Mouse (Mus musculus): ENCODE measurements around the gene Eif4a1. TPM values are rescaled to one million over a fixed set of nuclear protein-coding genes. Genes with fewer than 3 reads are reported as not detected.

Eif4a1 gene
- 100 to 1,000 TPM; 570 to 577 TPM for total RNA-seq (2023)

DNA sequence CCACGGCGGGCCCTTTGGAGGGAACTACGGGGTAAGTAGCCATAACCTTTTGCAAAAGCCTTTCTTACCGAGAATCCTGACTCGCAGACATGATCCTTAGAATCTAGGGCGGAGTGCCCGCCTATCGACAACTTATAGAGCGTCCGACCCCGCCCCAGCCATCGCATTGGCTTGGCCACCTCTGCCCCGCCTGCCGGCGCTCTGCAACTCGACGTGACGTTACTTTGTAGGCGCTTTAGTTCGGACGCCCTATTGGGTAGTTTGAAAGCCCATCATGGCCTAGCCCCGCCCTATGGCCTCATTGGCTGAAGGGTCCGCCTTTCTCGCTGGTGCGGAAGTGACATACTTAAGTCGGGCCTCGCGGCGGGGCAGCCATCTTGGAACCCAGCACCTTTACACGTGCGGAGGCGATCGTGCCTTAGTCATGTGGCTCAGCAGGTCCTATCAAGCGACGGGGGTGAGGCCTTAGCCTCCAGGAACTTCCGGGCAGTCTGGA lies at the start of gene Eif4a1:
TSS of gene Eif4a1 (minus strand) at position 213 of the 496 bp plus-strand sequence.

GRCm38 (mm10) chr11:69695361-69696181 lies 23.3 kb upstream of the Eif4a1 start, which contains the start of the genes Tnfsf12 and Tnfsfm13:
Gene Tnfsf12, minus strand, starts transcription at chr11:69695849.
Gene Tnfsfm13, minus strand, starts transcription at chr11:69696098.

DNA sequence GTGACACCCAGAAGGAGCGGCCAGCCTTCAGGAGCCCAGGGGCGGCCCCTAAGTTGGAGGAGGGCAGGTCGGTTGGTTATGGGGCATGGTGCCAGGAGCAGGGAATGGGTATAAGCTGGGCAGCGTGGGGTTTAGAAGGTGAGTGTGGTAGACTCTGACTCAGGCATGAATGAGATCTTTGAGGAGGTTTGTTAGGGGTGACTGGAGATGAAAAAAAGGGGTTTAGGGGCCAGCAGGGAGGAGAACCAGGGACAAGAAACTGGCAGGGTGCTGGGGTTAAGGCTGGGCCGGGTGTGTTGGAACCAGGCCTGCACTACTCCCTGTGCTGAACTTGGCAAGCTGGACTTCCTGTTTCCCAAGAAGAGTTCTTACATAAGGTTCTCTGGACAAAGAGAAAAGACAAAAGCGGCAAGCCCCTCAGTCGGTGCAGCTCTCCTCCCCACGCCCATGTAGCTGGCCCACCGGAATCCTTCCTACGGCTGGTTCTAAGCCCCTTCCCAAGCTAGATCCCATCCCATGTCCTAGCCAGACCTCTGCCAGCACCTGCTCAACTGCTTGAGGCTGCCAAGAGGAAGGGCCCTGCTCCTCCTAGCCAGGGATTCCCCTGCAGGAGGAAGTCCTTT lies 13.4 kb upstream of the Eif4a1 start, which contains the start of gene Tnfsf13:
TSS of gene Tnfsf13 (minus strand) at position 259 of the 623 bp plus-strand sequence.

DNA sequence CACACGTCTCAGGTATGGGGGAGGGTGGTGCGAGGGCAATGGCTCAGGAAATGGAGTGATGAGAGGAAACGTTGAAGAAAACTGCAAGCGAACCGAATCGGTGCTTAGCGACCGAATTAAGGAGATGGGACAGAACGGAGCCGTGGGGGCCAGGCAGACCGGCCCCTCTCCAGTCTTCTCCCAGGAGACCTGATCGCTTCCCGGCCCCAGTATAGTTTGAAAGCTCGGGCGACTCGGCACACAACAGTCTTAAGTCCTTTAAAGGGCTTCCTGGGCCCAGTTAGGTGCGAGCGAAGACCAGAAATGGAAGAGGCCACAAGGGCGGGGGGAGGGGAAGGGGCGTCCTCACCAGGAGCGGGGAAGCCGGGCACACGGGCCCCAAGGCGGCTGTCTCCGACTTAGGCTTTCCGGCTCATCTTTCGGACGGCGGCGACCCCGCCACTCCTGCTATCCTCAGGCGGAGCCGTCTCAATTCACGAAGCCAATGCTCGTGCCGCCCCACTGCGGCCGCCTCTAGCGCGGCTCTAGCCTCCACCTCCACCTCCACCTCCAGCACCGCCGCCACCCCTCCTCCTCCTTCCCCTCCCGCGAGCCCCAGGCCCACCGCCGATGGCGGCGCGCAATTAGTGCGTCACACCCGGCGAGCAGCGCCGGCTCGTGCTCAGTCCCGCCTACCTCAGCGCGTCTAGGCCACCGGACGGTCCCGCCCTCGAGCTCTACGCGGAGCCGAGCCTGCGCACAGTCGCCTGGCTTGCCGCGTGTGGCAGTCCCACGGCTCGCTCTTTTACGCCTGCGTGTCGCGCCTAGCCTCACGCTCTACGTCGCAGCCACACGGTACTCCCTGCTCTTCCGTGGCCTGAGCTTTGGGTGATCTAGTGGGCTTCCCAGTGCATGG lies 9.3 kb upstream of the Eif4a1 start, which contains the start of gene Senp3:
TSS of gene Senp3 (minus strand) at position 771 of the 895 bp plus-strand sequence.

DNA sequence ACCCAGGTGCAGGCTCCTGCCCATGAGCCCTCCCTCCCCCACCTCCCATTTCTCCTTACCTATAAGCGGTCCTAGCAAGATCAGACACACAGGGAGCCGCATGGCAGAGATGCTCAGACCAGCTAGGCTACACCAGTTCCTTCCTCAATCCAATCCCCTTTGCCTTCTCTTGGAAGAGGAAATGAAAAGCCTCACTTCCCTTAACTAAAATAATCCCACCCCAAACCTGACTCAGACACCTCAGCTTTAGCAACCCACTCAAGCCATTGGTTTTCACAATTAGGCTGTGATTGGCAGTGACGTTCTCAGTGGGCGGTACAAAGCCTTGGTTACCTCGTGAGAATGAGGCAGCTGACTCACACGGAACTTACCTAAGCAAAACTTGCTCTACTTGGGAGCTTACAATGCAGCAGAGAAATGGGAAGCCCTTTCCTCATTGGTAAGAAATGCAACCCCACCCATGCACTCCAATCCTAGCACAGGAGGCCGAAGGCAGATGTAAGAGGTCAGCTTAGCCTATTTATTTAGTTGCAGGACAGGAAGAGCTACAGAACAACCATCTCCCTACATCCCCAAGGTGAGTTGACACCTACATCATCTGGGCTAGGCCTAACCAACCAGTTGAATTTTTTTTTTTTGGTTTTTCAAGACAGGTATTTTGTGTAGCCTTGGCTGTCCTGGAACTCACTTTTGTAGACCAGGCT lies 6.1 kb downstream of the Eif4a1 start, which contains the start of gene Cd68:
TSS of gene Cd68 (minus strand) at position 193 of the 704 bp plus-strand sequence.

GRCm38 (mm10) chr11:69662213-69662966 lies 9.8 kb downstream of the Eif4a1 start, which contains the start of gene Mpdu1:
Gene Mpdu1, minus strand, starts transcription at chr11:69662642.

GRCm38 (mm10) chr11:69655264-69656064 lies 16.8 kb downstream of the Eif4a1 start, which contains the start of gene Sox15:
Gene Sox15, plus strand, starts transcription at chr11:69655314.

GRCm38 (mm10) chr11:69632284-69633089 lies 39.7 kb downstream of the Eif4a1 start, which contains the start of gene Fxr2:
Gene Fxr2, plus strand, starts transcription at chr11:69632990.

GRCm38 (mm10) chr11:69621571-69622268 lies 50.5 kb downstream of the Eif4a1 start, which contains the start of gene Sat2:
Gene Sat2, plus strand, starts transcription at chr11:69622024.

DNA sequence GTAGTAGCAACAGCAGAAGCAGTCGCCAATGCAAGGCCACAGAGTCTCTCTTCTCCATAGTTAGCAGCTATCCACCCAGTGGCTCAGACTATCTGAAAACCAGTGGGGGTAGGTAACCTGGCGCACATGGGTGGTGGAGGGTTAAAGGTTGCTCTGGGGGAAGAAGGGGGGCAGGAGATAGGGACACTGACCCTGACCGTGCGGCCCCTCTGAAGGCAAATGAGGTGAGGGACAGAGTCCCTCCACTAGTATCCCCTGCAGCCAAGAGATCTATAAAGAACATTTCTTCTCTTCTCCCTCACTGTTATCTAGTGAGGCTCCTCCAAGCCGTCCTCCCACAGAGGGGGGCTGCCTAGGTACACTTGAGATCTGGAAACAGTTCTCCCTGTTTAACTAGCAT lies 54.4 kb downstream of the Eif4a1 start, which contains the start of gene Shbg:
TSS of gene Shbg (minus strand) at position 101 of the 400 bp plus-strand sequence.

Other genes starting within 250 kb of the Eif4a1 start
- 1 to 10 TPM; 2.6 to 6.5 TPM for gene Dnah2, start 123.3 kb downstream of the Eif4a1 start, total RNA-seq (2023)
- under 1 TPM in 1 of 2 experiments, not detected in 1; 0.24 TPM for gene Efnb3, start 112.2 kb downstream of the Eif4a1 start, total RNA-seq (2023)
- gene Wrap53, start 92.2 kb downstream of the Eif4a1 start, total RNA-seq (2023) = 10 to 100 TPM in 1 of 2 experiments, 1 to 10 TPM in 1; 9.1 to 11.8 TPM
- gene Trp53, start 92.1 kb downstream of the Eif4a1 start, total RNA-seq (2023) = 10 to 100 TPM; 52.9 to 58.1 TPM
- gene Atp1b2, start 66.5 kb downstream of the Eif4a1 start, total RNA-seq (2023) = 1 to 10 TPM in 1 of 2 experiments, under 1 TPM in 1; 0.90 to 4.0 TPM
- not detected for gene Shbg, start 54.5 kb downstream of the Eif4a1 start, total RNA-seq (2023)
- not detected for gene Sat2, start 50.4 kb downstream of the Eif4a1 start, total RNA-seq (2023)
- gene Fxr2, start 39.4 kb downstream of the Eif4a1 start, total RNA-seq (2023) = 10 to 100 TPM; 39.1 to 51.4 TPM
- under 1 TPM in 1 of 2 experiments, not detected in 1; 0.62 TPM for gene Sox15, start 17.1 kb downstream of the Eif4a1 start, total RNA-seq (2023)
- 10 to 100 TPM; 54.1 to 58.1 TPM for gene Mpdu1, start 9.8 kb downstream of the Eif4a1 start, total RNA-seq (2023)
- 100 to 1,000 TPM; 111 to 170 TPM for gene Cd68, start 6.3 kb downstream of the Eif4a1 start, total RNA-seq (2023)
- 10 to 100 TPM; 66.6 to 83.8 TPM for gene Senp3, start 9.7 kb upstream of the Eif4a1 start, total RNA-seq (2023)
- gene Tnfsf13, start 13.4 kb upstream of the Eif4a1 start, total RNA-seq (2023) = 10 to 100 TPM; 12.1 to 17.1 TPM
- gene Tnfsf12, start 23.4 kb upstream of the Eif4a1 start, total RNA-seq (2023) = 10 to 100 TPM in 1 of 2 experiments, 1 to 10 TPM in 1; 6.9 to 12.4 TPM
- gene Tnfsfm13, start 23.7 kb upstream of the Eif4a1 start, total RNA-seq (2023) = 1 to 10 TPM; 4.5 to 7.2 TPM
- 10 to 100 TPM; 81.5 to 86.5 TPM for gene Polr2a, start 86.2 kb upstream of the Eif4a1 start, total RNA-seq (2023)
- gene Slc35g3, start 89.5 kb upstream of the Eif4a1 start, total RNA-seq (2023) = not detected
- gene Zbtb4, start 93.5 kb upstream of the Eif4a1 start, total RNA-seq (2023) = 1 to 10 TPM; 2.8 to 2.9 TPM
- 1 to 10 TPM in 1 of 2 experiments, under 1 TPM in 1; 0.86 to 1.8 TPM for gene Chrnb1, start 123.5 kb upstream of the Eif4a1 start, total RNA-seq (2023)
- gene Fgf11, start 129.4 kb upstream of the Eif4a1 start, total RNA-seq (2023) = under 1 TPM in 1 of 2 experiments, not detected in 1; 0.11 TPM
- not detected for gene Tmem102, start 133.2 kb upstream of the Eif4a1 start, total RNA-seq (2023)
- not detected for gene Gm39566, start 142.9 kb upstream of the Eif4a1 start, total RNA-seq (2023)
- gene Spem2, start 146.0 kb upstream of the Eif4a1 start, total RNA-seq (2023) = not detected
- not detected for gene Spem1, start 149.8 kb upstream of the Eif4a1 start, total RNA-seq (2023)
- 1 to 10 TPM; 1.5 to 1.8 TPM for gene Nlgn2, start 165.4 kb upstream of the Eif4a1 start, total RNA-seq (2023)
- gene Tmem256, start 166.1 kb upstream of the Eif4a1 start, total RNA-seq (2023) = 100 to 1,000 TPM in 1 of 2 experiments, 10 to 100 TPM in 1; 99.9 to 101 TPM
- gene Plscr3, start 174.0 kb upstream of the Eif4a1 start, total RNA-seq (2023) = 10 to 100 TPM; 34.4 to 38.0 TPM
- gene Tnk1, start 186.3 kb upstream of the Eif4a1 start, total RNA-seq (2023) = not detected
- gene Tmem95, start 205.6 kb upstream of the Eif4a1 start, total RNA-seq (2023) = not detected
- 1 to 10 TPM; 8.4 to 8.8 TPM for gene Kctd11, start 209.0 kb upstream of the Eif4a1 start, total RNA-seq (2023)
- gene Acap1, start 223.1 kb upstream of the Eif4a1 start, total RNA-seq (2023) = 100 to 1,000 TPM; 261 to 285 TPM
- gene 2810408A11Rik, start 228.6 kb upstream of the Eif4a1 start, total RNA-seq (2023) = 1 to 10 TPM in 1 of 2 experiments, under 1 TPM in 1; 0.95 to 1.9 TPM
- gene Neurl4, start 228.6 kb upstream of the Eif4a1 start, total RNA-seq (2023) = 10 to 100 TPM; 17.9 to 18.5 TPM
- gene Gps2, start 241.5 kb upstream of the Eif4a1 start, total RNA-seq (2023) = 10 to 100 TPM; 75.4 to 79.7 TPM
- 100 to 1,000 TPM; 498 to 503 TPM for gene Eif5a, start 249.5 kb upstream of the Eif4a1 start, total RNA-seq (2023)